In the genomic region with DNA sequence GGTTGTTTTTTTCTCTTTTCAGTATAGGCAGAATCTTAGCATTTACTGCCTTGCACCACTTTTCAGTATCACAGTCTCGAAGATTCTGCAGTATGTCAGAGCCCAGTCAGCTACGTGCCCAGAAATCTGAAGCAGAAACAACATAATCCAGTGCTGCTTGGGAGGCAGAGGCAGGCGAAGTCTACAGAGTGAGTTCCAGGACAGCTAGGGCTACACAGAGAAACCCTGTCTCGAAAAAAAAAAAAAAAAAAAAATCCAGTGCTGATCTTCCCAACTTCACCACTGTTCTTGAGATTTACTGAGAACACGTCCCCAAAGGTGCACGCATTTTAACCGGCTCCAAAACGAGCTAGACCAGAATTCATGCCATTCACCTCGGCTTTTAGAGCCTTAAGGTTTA, we compare ENCODE assay signal across 8 mouse cellular contexts. TPM values are rescaled to one million over a fixed set of nuclear protein-coding genes. Genes with fewer than 3 reads are reported as not detected.
DNase-seq lines count a peak whose midpoint lies in the region; ATAC-seq and TF ChIP-seq lines count a peak whose summit lies in the region.

No protein-coding gene starts in this region.

- peak; percentile 78 for DNase-seq in heart, adult 11 months
- no peak for DNase-seq in heart, postnatal 14 days
- DNase-seq in G1E (ENCODE audit: low spot score): no peak
- DNase-seq in heart, postnatal 0 days (ENCODE audit: low spot score): no peak
- no peak for DNase-seq in layer of hippocampus, postnatal 36 days
- DNase-seq in urinary bladder, adult 18-20 months (ENCODE audit: low spot score in 2 of 2): no peak
- no peak for DNase-seq in urinary bladder, postnatal 14 days (ENCODE audit: low spot score)

- no peak for TF ChIP-seq CTCF in G1E (IDR thresholded peaks at IDR 0.05; ENCODE audit: low read depth, low read length)
- TF ChIP-seq CTCF in heart, postnatal 0 days (IDR thresholded peaks at IDR 0.05; ENCODE audit: low read depth): no peak

- H3K4me2 ChIP-seq in heart, postnatal 0 days (ENCODE audit: low read depth, low read length): peak overlapping the region; percentile 72

- H3K27ac ChIP-seq in heart, postnatal 0 days (ENCODE audit: low read depth): peak overlapping the region; percentile 84

- TF ChIP-seq EP300 in heart, postnatal 0 days (IDR thresholded peaks at IDR 0.05; ENCODE audit: low read depth): no peak

- no peaks in the 10 kb centered on the region for H3K27me3 ChIP-seq in G1E (ENCODE audit: insufficient read depth, low read length)
- no peaks in the 10 kb centered on the region for H3K27me3 ChIP-seq in heart, postnatal 0 days (ENCODE audit: control insufficient read depth, insufficient read depth, low read length)

- H3K36me3 ChIP-seq in G1E (replicated peaks): peaks cover 16% of the 10 kb centered on the region
- H3K36me3 ChIP-seq in heart, postnatal 0 days (replicated peaks; ENCODE audit: control insufficient read depth, insufficient read depth, low read length): no peaks in the 10 kb centered on the region

- H3K9ac ChIP-seq in heart, postnatal 0 days (replicated peaks; ENCODE audit: low read depth, low read length): peak overlapping the region; percentile 68; the same call in 1 of the 2 replicates

- intact Hi-C loops in heart, postnatal 14 days (cut with DNase I): no loop called here

- peaks cover 46% of the 10 kb centered on the region for H3K4me1 ChIP-seq in G1E (ENCODE audit: insufficient read depth, low read depth, low read length)
- peaks cover 9% of the 10 kb centered on the region for H3K4me1 ChIP-seq in heart, postnatal 0 days (ENCODE audit: control insufficient read depth, insufficient read depth)

- ATAC-seq in G1E (ENCODE audit: extremely low read depth, insufficient number of reproducible peaks, low FRiP score, poor library complexity, severe bottlenecking): no peak
- ATAC-seq in heart, postnatal 0 days (ENCODE audit: insufficient read depth, low read depth): no peak
- ATAC-seq in megakaryocyte, adult 5-6 weeks (ENCODE audit: poor library complexity, severe bottlenecking): peak; percentile 20

- no peaks in the 10 kb centered on the region for H3K9me3 ChIP-seq in G1E (replicated peaks)
- H3K9me3 ChIP-seq in heart, postnatal 0 days (replicated peaks; ENCODE audit: control insufficient read depth, low read length): no peaks in the 10 kb centered on the region

- peak overlapping the region; percentile 71 for H3K4me3 ChIP-seq in G1E (ENCODE audit: low read depth, low read length)
- H3K4me3 ChIP-seq in heart, postnatal 0 days (ENCODE audit: low read depth, low read length): peak overlapping the region; percentile 68

- WGBS in heart, postnatal 0 days: 4% methylated on average over 9 of the region's 9 CpGs

RNA-seq across cellular contexts. Expression of gene Gemin6, which starts 0.4 kb away (rescaled TPM):
- total RNA-seq in heart, postnatal 14 days (2021): 1 to 10 TPM; 3.1 to 3.3 TPM
- total RNA-seq in G1E (2014; fragmentation: Nextera tagmentation) (28.8 and 30.9 TPM in 2 replicates), G1E (2017) (42.7 and 43.7 TPM in 2 replicates)
- 0.96 and 1.4 TPM in 2 replicates for polyA plus RNA-seq in G1E (2012)
- total RNA-seq in heart, postnatal 0 days (2014; rRNA removed; ENCODE audit: low replicate concordance): 0.54 and 4.7 TPM in 2 replicates
- polyA plus RNA-seq in heart, postnatal 0 days (2015; fragmentation: Nextera tagmentation; extraction: Ambion mirVana): 13.3 and 14.6 TPM in 2 replicates
- 13.7 and 21.6 TPM in 2 replicates for total RNA-seq in megakaryocyte, adult 5-6 weeks (2015)
- 13.4 and 16.2 TPM in 2 replicates for total RNA-seq in megakaryocyte, adult 5-6 weeks (2017)
- 1 to 10 TPM; 5.6 to 6.1 TPM for total RNA-seq in layer of hippocampus, postnatal 36 days (2021)

RNA-seq across cellular contexts. Expression of gene Ttc39d, which starts 16.6 kb away (rescaled TPM):
- under 1 TPM in 1 of 2 experiments, not detected in 1; 0.07 TPM for total RNA-seq in heart, postnatal 14 days (2021)
- total RNA-seq in G1E (2014; fragmentation: Nextera tagmentation) (0.30 TPM in 1 of 2 replicates, not detected in the other), G1E (2017) (0.12 and 0.16 TPM in 2 replicates)
- polyA plus RNA-seq in G1E (2012): not detected in 2 replicates
- total RNA-seq in heart, postnatal 0 days (2014; rRNA removed; ENCODE audit: low replicate concordance): 1.0 TPM in 1 of 2 replicates, not detected in the other
- polyA plus RNA-seq in heart, postnatal 0 days (2015; fragmentation: Nextera tagmentation; extraction: Ambion mirVana): 0.05 and 0.08 TPM in 2 replicates
- not detected in 2 replicates for total RNA-seq in megakaryocyte, adult 5-6 weeks (2015)
- total RNA-seq in megakaryocyte, adult 5-6 weeks (2017): 0.15 TPM in 1 of 2 replicates, not detected in the other
- total RNA-seq in layer of hippocampus, postnatal 36 days (2021): under 1 TPM; 0.18 to 0.27 TPM

RNA-seq across cellular contexts. Expression of gene Srsf7, which starts 16.7 kb away (rescaled TPM):
- total RNA-seq in heart, postnatal 14 days (2021): 10 to 100 TPM; 42.8 to 51.6 TPM
- total RNA-seq in G1E (2014; fragmentation: Nextera tagmentation) (351 and 376 TPM in 2 replicates), G1E (2017) (435 and 486 TPM in 2 replicates)
- 134 and 226 TPM in 2 replicates for polyA plus RNA-seq in G1E (2012)
- 84.3 and 86.2 TPM in 2 replicates for total RNA-seq in heart, postnatal 0 days (2014; rRNA removed; ENCODE audit: low replicate concordance)
- polyA plus RNA-seq in heart, postnatal 0 days (2015; fragmentation: Nextera tagmentation; extraction: Ambion mirVana): 151 and 154 TPM in 2 replicates
- 288 and 324 TPM in 2 replicates for total RNA-seq in megakaryocyte, adult 5-6 weeks (2015)
- total RNA-seq in megakaryocyte, adult 5-6 weeks (2017): 271 and 290 TPM in 2 replicates
- 100 to 1,000 TPM; 134 to 140 TPM for total RNA-seq in layer of hippocampus, postnatal 36 days (2021)
